Mouse (Mus musculus) heart, embryonic 14.5 days (tissue): Measurements from ENCODE around the gene Scgb1a1. TPM values are rescaled to one million over a fixed set of nuclear protein-coding genes. Genes with fewer than 3 reads are reported as not detected.

Experiments used
- ATAC-seq: fragments of 200-750 bp; cut with Nextera tagmentation; 2 replicates; pipeline ENCODE4 v1.8.0; 2017; ENCODE audit warnings: low read depth, moderate TSS enrichment; ENCODE audit not compliant: insufficient number of reproducible peaks, insufficient read depth, low FRiP score
- H3K27ac ChIP-seq, 2 experiments: fragments of 200-500 bp in 1 of 2; fragments of 300-500 bp in 1 of 2; sonication (generic) in 1 of 2; replicated peaks in 1 of 2; 2 replicates each; pipeline ENCODE4 v1.5.1; 2012 to 2014; ENCODE audit warnings: low read depth in 2 of 2, low read length in 2 of 2, control low read depth in 1 of 2, mild to moderate bottlenecking in 1 of 2, mixed read lengths in 1 of 2; ENCODE audit not compliant: control insufficient read depth in 1 of 2, insufficient read depth in 1 of 2
- H3K27me3 ChIP-seq: fragments of 300-500 bp; sonication (generic); 2 replicates; pipeline ENCODE4 v1.6.1; 2014; ENCODE audit warnings: mild to moderate bottlenecking, low read length, control low read depth; ENCODE audit not compliant: control insufficient read depth, insufficient read depth
- H3K36me3 ChIP-seq: fragments of 300-500 bp; sonication (generic); 2 replicates; pipeline ENCODE4 v1.6.1; 2014; ENCODE audit warnings: mild to moderate bottlenecking, control low read depth, low read length, mixed read lengths; ENCODE audit not compliant: control insufficient read depth, insufficient read depth
- H3K4me1 ChIP-seq, 2 experiments: fragments of 200-500 bp in 1 of 2; fragments of 300-500 bp in 1 of 2; sonication (generic) in 1 of 2; 2 replicates each; pipeline ENCODE4 v1.6.1; 2012 to 2014; ENCODE audit warnings: low read length in 2 of 2, control low read depth in 1 of 2, mixed read lengths in 1 of 2; ENCODE audit not compliant: control insufficient read depth in 2 of 2, insufficient read depth in 2 of 2
- H3K4me2 ChIP-seq: fragments of 300-500 bp; sonication (generic); 2 replicates; pipeline ENCODE4 v1.6.1; 2014; ENCODE audit warnings: mild to moderate bottlenecking, low read length
- H3K4me3 ChIP-seq, 2 experiments: fragments of 200-500 bp in 1 of 2; fragments of 300-500 bp in 1 of 2; sonication (generic) in 1 of 2; 2 replicates each; pipeline ENCODE4 v1.5.1; 2012 to 2014; ENCODE audit warnings: low read length in 2 of 2, mild to moderate bottlenecking in 2 of 2, control low read depth in 1 of 2, low read depth in 1 of 2, moderate library complexity in 1 of 2; ENCODE audit not compliant: control insufficient read depth in 1 of 2, insufficient read depth in 1 of 2
- H3K9ac ChIP-seq: fragments of 300-500 bp; sonication (generic); 2 replicates; pipeline ENCODE4 v1.6.1; 2014; ENCODE audit warnings: mild to moderate bottlenecking, low read length
- H3K9me3 ChIP-seq: fragments of 300-500 bp; sonication (generic); 2 replicates; pipeline ENCODE4 v1.6.1; 2016; ENCODE audit warnings: low read length, control low read depth; ENCODE audit not compliant: control insufficient read depth
- WGBS: fragments of 180-500 bp; shearing (Covaris S2); extraction: QIAGEN DNeasy Blood & Tissue Kit; methylation state at CpG from one replicate; pipeline ENCODE4 v1.1.7; 2014; 5-methylcytosine and 5-hydroxymethylcytosine counted together
- polyA plus RNA-seq: library from polyadenylated mRNA; unstranded; fragments of >200 nt; fragmentation: Nextera tagmentation; extraction: Ambion mirVana; gene quantifications from 2 replicates; pipeline ENCODE4 v1.2.1, GENCODE M21; 2014

Scgb1a1 gene
- polyA plus RNA-seq, 1 experiment from 2014 or later, result not detected

GRCm38 (mm10) chr19:9107379-9107755, 19.6 kb upstream of the Scgb1a1 start:
- WGBS, result 52% methylated on average over 1 of the region's 1 CpGs
- Histone ChIP-seq H3K9ac (0 out of 2 replicates have a peak overlapping the region, but pooled peaks have one; percentile 31), H3K36me3 (0 out of 2 replicates have a peak, but pooled peaks cover 3% of the 10 kb centered on the region), H3K4me3 (no peak overlapping the region), H3K4me2 (no peak overlapping the region), H3K27me3 (no peaks in the 10 kb centered on the region), H3K4me1 (peaks cover 17 to 25% of the 10 kb centered on the region in 2 experiments), H3K9me3 (no peaks in the 10 kb centered on the region), H3K27ac (peak overlapping the region; percentile 16 to 62; a peak in 2 of 4 replicates)
- 0 out of 2 replicates have a peak, but pooled peaks have one; percentile 7 for ATAC-seq

- no peaks in the 10 kb centered on the region for H3K36me3 ChIP-seq
- H3K4me3 ChIP-seq, result no peak overlapping the region
- H3K27me3 ChIP-seq, result no peaks in the 10 kb centered on the region
- WGBS, result 7% methylated on average over 4 of the region's 4 CpGs
- H3K4me2 ChIP-seq, result no peak overlapping the region
- peak overlapping the region; percentile 31; the same call in 1 of the 2 replicates for H3K9ac ChIP-seq
- peak; percentile 36; the same call in 1 of the 2 replicates for ATAC-seq
- peaks cover 17 to 21% of the 10 kb centered on the region in 2 experiments for H3K4me1 ChIP-seq
- H3K27ac ChIP-seq, result peak overlapping the region; percentile 16 to 62; a peak in 3 of 4 replicates
- no peaks in the 10 kb centered on the region for H3K9me3 ChIP-seq
These were observed 19.1 kb upstream of the Scgb1a1 start for GRCm38 (mm10) chr19:9106751-9107378.

GRCm38 (mm10) chr19:9106096-9106495, 18.3 kb upstream of the Scgb1a1 start:
- Histone ChIP-seq H3K4me2 (no peak overlapping the region), H3K27me3 (no peaks in the 10 kb centered on the region), H3K9ac (peak overlapping the region; percentile 28; the same call in 1 of the 2 replicates), H3K4me1 (peaks cover 17 to 19% of the 10 kb centered on the region in 2 experiments), H3K4me3 (no peak overlapping the region), H3K9me3 (no peaks in the 10 kb centered on the region), H3K27ac (peak overlapping the region in 1 of 2 experiments; percentile 62; a peak in 2 of 4 replicates), H3K36me3 (no peaks in the 10 kb centered on the region)
- ATAC-seq, result no peak
- 49% methylated on average over 5 of the region's 5 CpGs for WGBS

- no peak for ATAC-seq
- no peak overlapping the region for H3K4me3 ChIP-seq
- no peaks in the 10 kb centered on the region for H3K36me3 ChIP-seq
- no peaks in the 10 kb centered on the region for H3K9me3 ChIP-seq
- WGBS, result 66% methylated on average over 3 of the region's 3 CpGs
- no peaks in the 10 kb centered on the region for H3K27me3 ChIP-seq
- H3K4me1 ChIP-seq, result peaks cover 17 to 19% of the 10 kb centered on the region in 2 experiments
- no peak overlapping the region for H3K4me2 ChIP-seq
- no peak overlapping the region for H3K9ac ChIP-seq
- no peak overlapping the region for H3K27ac ChIP-seq
These were observed 17.4 kb upstream of the Scgb1a1 start for GRCm38 (mm10) chr19:9105101-9105685.

- Histone ChIP-seq H3K27me3 (no peaks in the 10 kb centered on the region), H3K9me3 (no peaks in the 10 kb centered on the region), H3K4me3 (no peak overlapping the region), H3K4me2 (no peak overlapping the region), H3K27ac (no peak overlapping the region), H3K4me1 (peaks cover 19% of the 10 kb centered on the region in 2 experiments), H3K9ac (no peak overlapping the region), H3K36me3 (no peaks in the 10 kb centered on the region)
- ATAC-seq, result no peak
- WGBS, result 77% methylated on average over 4 of the region's 4 CpGs
These were observed 16.2 kb upstream of the Scgb1a1 start for GRCm38 (mm10) chr19:9103986-9104385.

- H3K9me3 ChIP-seq, result no peaks in the 10 kb centered on the region
- H3K27me3 ChIP-seq, result no peaks in the 10 kb centered on the region
- no peaks in the 10 kb centered on the region for H3K36me3 ChIP-seq
- H3K9ac ChIP-seq, result no peak overlapping the region
- H3K4me2 ChIP-seq, result no peak overlapping the region
- no peak overlapping the region for H3K4me3 ChIP-seq
- no peak overlapping the region for H3K27ac ChIP-seq
- WGBS, result 63% methylated on average over 2 of the region's 2 CpGs
- ATAC-seq, result no peak
- peaks cover 3 to 4% of the 10 kb centered on the region in 2 experiments; a peak in 2 of 4 replicates for H3K4me1 ChIP-seq
These were observed 13.3 kb upstream of the Scgb1a1 start for GRCm38 (mm10) chr19:9101062-9101457.

GRCm38 (mm10) chr19:9100297-9101061, 12.7 kb upstream of the Scgb1a1 start:
- Histone ChIP-seq H3K36me3 (no peaks in the 10 kb centered on the region), H3K27ac (no peak overlapping the region), H3K4me1 (peaks cover 0 to 2% of the 10 kb centered on the region in 2 experiments; a peak in 1 of 4 replicates), H3K4me2 (no peak overlapping the region), H3K9me3 (no peaks in the 10 kb centered on the region), H3K27me3 (no peaks in the 10 kb centered on the region), H3K4me3 (no peak overlapping the region), H3K9ac (no peak overlapping the region)
- no peak for ATAC-seq
- 80% methylated on average over 17 of the region's 17 CpGs for WGBS
